Mouse (Mus musculus) E14TG2a.4 (cell line): ENCODE measurements at regions not wholly inside any gene's neighbourhood (a gene's known extent, or its start where the extent isn't known, plus 50 kb on each side); places are given as distances from the start of the nearest gene placed in this dataset.

ENCODE experiments used
- H3K27me3 ChIP-seq: 2 replicates; pipeline ENCODE4 v1.6.1; 2014; ENCODE audit warnings: low read length, control low read depth; ENCODE audit not compliant: insufficient read depth
- H3K36me3 ChIP-seq: 2 replicates; pipeline ENCODE4 v1.6.1; 2014; ENCODE audit warnings: low read length, control low read depth; ENCODE audit not compliant: insufficient read depth
- H3K4me1 ChIP-seq: replicated peaks from 2 replicates; pipeline ENCODE4 v1.6.1; 2014; ENCODE audit warnings: low read depth, low read length, control low read depth
- H3K4me3 ChIP-seq: replicated peaks from 2 replicates; pipeline ENCODE4 v1.5.1; 2014; ENCODE audit warnings: mild to moderate bottlenecking, low read length
- H3K9me3 ChIP-seq: 2 replicates; pipeline ENCODE4 v1.6.1; 2014; ENCODE audit warnings: low read length, control low read depth
- CTCF ChIP-seq: conservative IDR thresholded peaks from 2 replicates; pipeline ENCODE4 v1.5.1; 2014; ENCODE audit warnings: low read length
- NANOG ChIP-seq: IDR thresholded peaks from 2 replicates; pipeline ENCODE4 v1.6.1; 2014; ENCODE audit warnings: borderline replicate concordance, low read length, mixed read lengths
- POU5F1 ChIP-seq: IDR thresholded peaks from 2 replicates; pipeline ENCODE4 v1.6.1; 2014; ENCODE audit warnings: low read length, borderline replicate concordance

DNA sequence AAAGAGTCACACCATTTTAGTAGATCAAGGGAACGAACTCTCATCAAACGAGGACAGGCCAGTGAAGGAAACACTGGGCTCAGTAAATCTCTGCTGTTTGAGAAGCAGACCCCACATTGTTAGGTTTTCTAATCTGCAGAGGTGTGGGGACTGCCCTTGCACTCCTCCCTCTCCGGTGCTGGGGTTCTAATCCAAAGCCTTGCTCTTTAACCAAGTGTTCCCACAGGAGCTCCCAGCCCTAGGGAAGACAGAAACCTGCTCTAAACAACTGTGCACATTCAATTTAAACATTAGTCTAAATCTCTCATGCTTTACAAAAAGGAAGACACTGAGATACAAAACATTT lies 108.1 kb upstream of the Acvr2a start:
- H3K27me3 ChIP-seq: no peaks in the 10 kb centered on the region
- no peaks in the 10 kb centered on the region for H3K9me3 ChIP-seq
- H3K4me3 ChIP-seq: no peak overlapping the region
- no peak for TF ChIP-seq CTCF
- no peak for TF ChIP-seq POU5F1
- TF ChIP-seq NANOG: no peak
- no peaks in the 10 kb centered on the region for H3K36me3 ChIP-seq
- no peaks in the 10 kb centered on the region for H3K4me1 ChIP-seq

DNA sequence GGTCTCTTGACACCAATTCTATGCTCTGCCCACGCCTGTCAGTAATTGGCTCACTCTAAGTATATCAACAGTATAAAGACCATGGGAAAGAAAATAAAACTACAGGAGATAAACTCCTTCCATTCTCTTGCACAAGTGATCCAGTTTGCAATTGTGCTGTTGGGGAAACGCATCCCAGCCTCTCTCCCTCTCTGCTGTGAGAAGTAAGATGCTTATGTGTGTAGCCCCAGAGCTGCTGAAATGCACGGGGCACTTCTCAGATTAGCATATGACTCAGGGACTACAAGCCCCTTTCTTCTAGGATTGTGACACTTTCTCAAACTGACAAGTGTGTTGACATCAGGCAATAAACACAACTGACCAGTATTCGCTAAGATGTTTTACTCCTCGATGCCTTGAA lies 107.7 kb upstream of the Acvr2a start:
- Histone ChIP-seq H3K4me1 (no peaks in the 10 kb centered on the region), H3K9me3 (no peaks in the 10 kb centered on the region)

DNA sequence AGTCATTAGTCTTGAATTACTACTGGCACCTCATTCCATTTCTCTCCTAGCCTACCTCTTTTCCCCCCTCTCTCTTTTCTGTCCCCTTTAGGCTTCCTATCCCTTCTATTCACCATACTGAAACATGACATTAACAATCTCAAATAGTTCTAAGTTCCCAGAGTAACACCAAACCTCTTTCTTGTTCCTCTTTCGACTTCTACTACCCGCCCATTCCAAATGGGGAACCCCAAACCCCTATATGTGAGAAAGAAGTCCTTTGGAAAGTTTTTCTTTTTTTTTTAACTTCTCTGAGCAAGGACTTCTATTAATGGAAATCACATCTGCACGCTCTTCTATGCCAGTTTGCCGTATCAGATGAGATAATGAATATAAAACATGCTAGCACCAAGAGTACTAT lies 97.7 kb upstream of the Acvr2a start:
- Histone ChIP-seq H3K9me3 (no peaks in the 10 kb centered on the region), H3K4me3 (no peak overlapping the region)

More for the DNA sequence above, 107.7 kb upstream of the Acvr2a start:
- no peaks in the 10 kb centered on the region for H3K36me3 ChIP-seq
- H3K4me3 ChIP-seq: no peak overlapping the region
- TF ChIP-seq CTCF: no peak
- no peaks in the 10 kb centered on the region for H3K27me3 ChIP-seq

DNA sequence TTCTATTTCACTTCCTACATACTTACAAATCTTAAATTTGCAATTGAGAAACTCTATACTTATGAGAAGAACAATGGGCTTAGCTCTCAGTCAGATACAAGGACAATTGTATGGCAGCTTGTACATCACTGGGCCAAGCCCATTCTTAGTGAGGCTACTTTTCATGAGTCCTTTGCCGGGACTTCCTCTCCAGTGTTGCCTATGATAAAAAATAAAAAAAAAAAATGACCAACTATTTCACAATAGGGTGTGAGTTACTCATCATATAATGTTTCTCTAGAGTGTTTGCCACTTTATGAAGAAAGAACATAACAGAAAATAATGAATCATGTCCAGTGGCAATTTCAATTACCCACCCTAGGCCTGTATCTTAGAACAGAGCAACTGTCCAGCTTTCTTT lies 96.1 kb upstream of the Acvr2a start:
- Histone ChIP-seq H3K9me3 (no peaks in the 10 kb centered on the region), H3K4me3 (no peak overlapping the region), H3K27me3 (no peaks in the 10 kb centered on the region), H3K36me3 (no peaks in the 10 kb centered on the region), H3K4me1 (no peaks in the 10 kb centered on the region)
- TF ChIP-seq POU5F1 (no peak), CTCF (no peak), NANOG (no peak)

More for the DNA sequence above, 97.7 kb upstream of the Acvr2a start:
- TF ChIP-seq POU5F1: no peak
- TF ChIP-seq CTCF: no peak
- TF ChIP-seq NANOG: no peak
- no peaks in the 10 kb centered on the region for H3K4me1 ChIP-seq
- no peaks in the 10 kb centered on the region for H3K36me3 ChIP-seq
- H3K27me3 ChIP-seq: no peaks in the 10 kb centered on the region

DNA sequence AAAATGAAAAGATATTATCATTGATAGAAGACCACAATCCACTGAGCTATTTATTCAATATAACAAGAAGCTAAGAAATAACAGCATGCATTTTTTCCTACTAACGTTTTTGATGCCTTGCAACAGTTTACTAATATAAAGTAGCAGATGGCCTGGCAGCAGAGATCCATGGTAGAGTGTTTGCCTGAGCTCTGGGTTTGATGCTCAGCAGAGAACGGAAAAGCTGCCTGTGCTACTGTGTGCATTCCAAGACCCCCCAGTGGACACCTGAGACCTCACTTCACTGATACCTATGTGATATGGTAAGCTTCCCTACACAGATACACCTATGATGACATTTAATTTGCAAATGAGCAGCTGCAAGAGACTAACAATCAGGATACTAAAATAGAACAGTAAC lies 95.6 kb upstream of the Acvr2a start:
- no peak for TF ChIP-seq POU5F1
- TF ChIP-seq CTCF: no peak
- no peak for TF ChIP-seq NANOG
- H3K4me1 ChIP-seq: no peaks in the 10 kb centered on the region
- no peaks in the 10 kb centered on the region for H3K36me3 ChIP-seq
- no peak overlapping the region for H3K4me3 ChIP-seq
- no peaks in the 10 kb centered on the region for H3K27me3 ChIP-seq
- H3K9me3 ChIP-seq: no peaks in the 10 kb centered on the region

DNA sequence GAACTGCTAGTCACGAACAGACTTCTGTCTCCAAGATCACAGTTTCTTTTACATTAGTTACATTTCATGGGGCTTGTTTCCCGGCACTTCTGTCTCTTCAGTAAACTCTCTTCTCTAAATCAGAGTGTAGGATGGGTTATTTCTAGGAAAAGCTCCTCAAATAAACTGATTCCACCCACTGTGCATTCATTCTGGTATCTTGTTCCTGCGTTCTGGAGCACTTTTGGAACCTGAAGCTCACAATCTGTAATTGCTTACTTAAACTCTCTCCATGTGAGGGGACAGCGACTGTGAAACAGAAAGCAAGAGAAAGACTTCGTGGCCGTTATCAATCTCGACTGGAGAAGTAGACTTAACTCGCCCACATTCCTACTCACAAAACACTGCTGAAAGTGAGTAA lies 83.1 kb upstream of the Acvr2a start:
- Histone ChIP-seq H3K9me3 (no peaks in the 10 kb centered on the region), H3K27me3 (no peaks in the 10 kb centered on the region), H3K36me3 (no peaks in the 10 kb centered on the region), H3K4me1 (no peaks in the 10 kb centered on the region), H3K4me3 (no peak overlapping the region)
- TF ChIP-seq POU5F1: no peak
- no peak for TF ChIP-seq CTCF
- no peak for TF ChIP-seq NANOG

DNA sequence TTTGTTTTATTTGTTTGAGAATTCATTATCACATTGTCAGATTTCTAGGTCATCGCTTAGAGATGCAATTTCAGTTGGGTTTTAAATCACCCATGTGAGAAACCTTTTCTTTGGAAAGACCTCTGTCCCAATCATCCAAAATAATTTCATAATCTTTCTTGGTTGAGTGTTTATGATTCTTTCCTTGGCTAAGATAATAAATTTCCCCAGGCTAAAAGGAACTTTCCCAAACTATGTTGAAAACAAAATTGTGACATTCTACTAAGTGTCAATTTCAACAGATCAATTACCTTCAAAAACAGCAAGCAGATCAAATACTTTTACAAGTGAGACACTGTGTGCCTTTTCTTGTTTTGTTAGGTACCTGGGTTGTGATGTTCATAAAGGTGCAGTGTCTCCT lies 80.0 kb upstream of the Acvr2a start:
- H3K9me3 ChIP-seq: no peaks in the 10 kb centered on the region
- TF ChIP-seq NANOG (no peak), CTCF (no peak), POU5F1 (no peak)

DNA sequence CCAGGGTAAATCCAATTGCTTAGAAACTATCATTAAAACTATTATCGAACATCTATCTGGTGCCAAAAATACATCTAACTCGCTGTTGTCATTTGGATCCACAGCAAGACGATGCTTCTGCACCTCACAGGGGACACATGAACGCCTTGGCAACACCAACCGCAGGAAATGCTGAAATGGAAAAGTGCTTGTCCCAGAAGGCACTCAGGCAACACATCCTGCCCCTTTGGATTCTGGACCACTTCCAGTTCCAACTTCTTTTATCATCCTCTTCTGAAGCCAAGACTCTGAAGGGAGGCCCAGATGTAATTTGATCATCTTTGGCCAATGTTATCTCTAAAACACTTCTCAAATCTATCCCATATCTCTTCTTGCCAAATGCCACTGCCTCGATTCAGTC lies 79.4 kb upstream of the Acvr2a start:
- Histone ChIP-seq H3K4me1 (no peaks in the 10 kb centered on the region), H3K36me3 (no peaks in the 10 kb centered on the region), H3K27me3 (no peaks in the 10 kb centered on the region), H3K9me3 (no peaks in the 10 kb centered on the region), H3K4me3 (no peak overlapping the region)
- no peak for TF ChIP-seq CTCF
- TF ChIP-seq POU5F1: no peak
- no peak for TF ChIP-seq NANOG

More for the DNA sequence above, 80.0 kb upstream of the Acvr2a start:
- H3K36me3 ChIP-seq: no peaks in the 10 kb centered on the region
- no peaks in the 10 kb centered on the region for H3K27me3 ChIP-seq
- H3K4me3 ChIP-seq: no peak overlapping the region
- no peaks in the 10 kb centered on the region for H3K4me1 ChIP-seq

DNA sequence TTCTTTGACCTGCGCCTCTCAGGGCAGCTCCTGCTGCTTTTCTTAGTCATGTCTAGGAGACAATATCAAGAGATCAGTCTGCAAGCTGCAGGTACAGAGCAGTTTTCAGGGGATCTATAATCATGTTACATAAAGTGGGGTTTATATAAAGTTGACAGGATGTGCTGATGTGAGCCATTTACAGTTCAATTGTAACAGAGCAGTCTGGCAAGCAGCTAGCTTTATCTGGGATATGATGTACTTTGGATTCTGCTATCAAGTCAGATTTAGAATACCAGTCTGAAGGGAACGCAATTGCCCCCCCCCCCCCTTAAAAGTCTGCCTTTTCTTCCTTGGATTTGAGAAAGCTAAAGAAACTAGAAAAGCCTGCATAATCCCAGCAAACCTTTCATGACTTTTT lies 77.6 kb upstream of the Acvr2a start:
- H3K36me3 ChIP-seq: no peaks in the 10 kb centered on the region
- TF ChIP-seq POU5F1 (no peak), NANOG (no peak), CTCF (no peak)
- H3K4me3 ChIP-seq: no peak overlapping the region
- H3K4me1 ChIP-seq: no peaks in the 10 kb centered on the region
- H3K27me3 ChIP-seq: no peaks in the 10 kb centered on the region
- no peaks in the 10 kb centered on the region for H3K9me3 ChIP-seq
